Mouse (Mus musculus) olfactory bulb, adult 2 months (tissue): ENCODE results near the gene Mdn1. TPM values are rescaled to one million over a fixed set of nuclear protein-coding genes. Genes with fewer than 3 reads are reported as not detected.

Experiments used
- H3K27ac ChIP-seq: fragments of 200-500 bp; 2 replicates; pipeline ENCODE4 v1.5.1; 2012; ENCODE audit warnings: low read depth, low read length; ENCODE audit not compliant: insufficient read depth
- H3K4me1 ChIP-seq: fragments of 200-500 bp; 2 replicates; pipeline ENCODE4 v1.6.1; 2012; ENCODE audit warnings: low read length; ENCODE audit not compliant: control insufficient read depth, insufficient read depth
- H3K4me3 ChIP-seq: fragments of 200-500 bp; 2 replicates; pipeline ENCODE4 v1.5.1; 2012; ENCODE audit warnings: mild to moderate bottlenecking, low read depth, low read length, moderate library complexity; ENCODE audit not compliant: insufficient read depth
- CTCF ChIP-seq: fragments of 200-500 bp; IDR thresholded peaks from 2 replicates; pipeline ENCODE4 v1.5.1; 2012; ENCODE audit warnings: low read depth, mild to moderate bottlenecking, low read length, moderate library complexity; ENCODE audit not compliant: insufficient read depth
- POLR2A ChIP-seq: fragments of 200-500 bp; IDR thresholded peaks from 2 replicates; pipeline ENCODE4 v1.6.1; 2012; ENCODE audit warnings: mild to moderate bottlenecking, low read depth, low read length, moderate library complexity; ENCODE audit not compliant: insufficient read depth
- WGBS: fragments of 180-500 bp; shearing (Covaris S2); methylation state at CpG from one replicate; pipeline ENCODE4 v1.1.7; 2018; 5-methylcytosine and 5-hydroxymethylcytosine counted together
- polyA plus RNA-seq: library from polyadenylated mRNA; stranded (reverse); fragments of >200 nt; gene quantifications from 2 replicates; pipeline ENCODE4 v1.2.4, GENCODE M21; 2012; ENCODE audit warnings: low replicate concordance; ENCODE audit not compliant: missing spikeins, insufficient read depth, insufficient read length

Gene Mdn1
- polyA plus RNA-seq, 1 experiment = 22.4 TPM

- TF ChIP-seq CTCF (no peak), POLR2A (no peak)
- WGBS = 68% methylated on average over 5 of the region's 5 CpGs
- H3K4me3 ChIP-seq = no peak overlapping the region
These were observed 160.6 kb downstream of the Mdn1 start for GRCm38 (mm10) chr4:32817478-32817877.

DNA sequence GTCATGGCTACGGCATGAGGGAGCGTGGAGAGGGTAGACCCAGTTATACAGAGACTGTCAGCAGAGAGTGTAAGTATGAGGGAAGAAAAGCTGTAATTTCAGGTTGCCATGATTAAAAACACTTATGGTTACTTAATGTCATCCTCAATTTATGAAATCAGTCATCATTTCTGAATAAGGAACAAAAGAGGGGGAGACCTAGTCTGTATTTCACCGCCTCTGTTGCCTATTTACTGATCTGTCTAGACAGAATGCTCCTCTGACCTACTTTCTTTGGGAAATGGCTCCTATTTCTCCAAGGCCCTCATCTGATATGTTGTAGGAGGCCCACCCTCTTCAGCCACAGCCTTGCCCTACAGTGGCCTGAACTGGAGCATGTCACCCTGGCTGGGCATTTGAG, 163.8 kb downstream of the Mdn1 start:
- H3K27ac ChIP-seq = no peak overlapping the region
- no peak overlapping the region for H3K4me3 ChIP-seq
- peaks cover 7% of the 10 kb centered on the region for H3K4me1 ChIP-seq
- no peak for TF ChIP-seq POLR2A
- TF ChIP-seq CTCF = no peak
- WGBS = 92% methylated on average over 3 of the region's 3 CpGs

More at GRCm38 (mm10) chr4:32817478-32817877, 160.6 kb downstream of the Mdn1 start:
- Histone ChIP-seq H3K4me1 (no peaks in the 10 kb centered on the region), H3K27ac (no peak overlapping the region)

DNA sequence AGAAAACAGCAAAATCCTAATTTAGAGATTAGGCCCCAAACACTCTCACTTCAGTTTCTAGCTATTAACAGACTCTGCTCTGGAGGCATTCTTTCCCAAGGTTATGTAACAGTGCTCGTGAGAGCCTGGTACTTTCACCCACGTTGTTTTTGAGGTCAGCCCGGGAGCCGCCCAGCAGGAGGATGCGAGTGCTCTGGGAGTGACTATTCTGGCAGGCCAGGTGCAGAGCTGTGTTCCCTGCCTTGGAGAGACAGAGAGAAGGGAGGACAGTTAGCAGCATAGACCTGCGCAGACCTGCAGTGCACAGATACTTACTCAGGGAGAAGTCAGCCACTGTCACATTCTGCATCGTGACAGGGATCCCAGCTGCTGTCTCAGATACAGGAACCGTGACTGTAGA, 167.3 kb downstream of the Mdn1 start:
- Histone ChIP-seq H3K4me3 (no peak overlapping the region), H3K27ac (0 out of 2 replicates have a peak overlapping the region, but pooled peaks have one; percentile 16), H3K4me1 (peaks cover 16% of the 10 kb centered on the region)
- TF ChIP-seq CTCF = no peak
- TF ChIP-seq POLR2A = no peak
- 40% methylated on average over 8 of the region's 8 CpGs for WGBS

Other genes with a start within 250 kb of the Mdn1 start
- gene Gja10, start 54.4 kb upstream of the Mdn1 start, polyA plus RNA-seq = not detected in 2 replicates
- not detected in 2 replicates for gene Casp8ap2, start 41.7 kb upstream of the Mdn1 start, polyA plus RNA-seq
- gene Lyrm2, start 143.1 kb downstream of the Mdn1 start, polyA plus RNA-seq = not detected in 2 replicates